Mouse (Mus musculus): ENCODE data around the gene Pdgfc.

- no peak for TF ChIP-seq FLI1 (IDR thresholded peaks at IDR 0.05; ENCODE audit: low read length)
- TF ChIP-seq GATA1 (IDR thresholded peaks at IDR 0.05; ENCODE audit: borderline replicate concordance, low read length): no peak
Measured at GRCm38 (mm10) chr3:81211666-81212065, 175.4 kb downstream of the Pdgfc start.
